Mouse (Mus musculus): ENCODE data around the gene Saal1.
"Not testable (repeated sequence)": the region's sequence is repeated elsewhere in the genome, so short reads cannot be mapped to it uniquely, and the experiment has no call there.

DNA sequence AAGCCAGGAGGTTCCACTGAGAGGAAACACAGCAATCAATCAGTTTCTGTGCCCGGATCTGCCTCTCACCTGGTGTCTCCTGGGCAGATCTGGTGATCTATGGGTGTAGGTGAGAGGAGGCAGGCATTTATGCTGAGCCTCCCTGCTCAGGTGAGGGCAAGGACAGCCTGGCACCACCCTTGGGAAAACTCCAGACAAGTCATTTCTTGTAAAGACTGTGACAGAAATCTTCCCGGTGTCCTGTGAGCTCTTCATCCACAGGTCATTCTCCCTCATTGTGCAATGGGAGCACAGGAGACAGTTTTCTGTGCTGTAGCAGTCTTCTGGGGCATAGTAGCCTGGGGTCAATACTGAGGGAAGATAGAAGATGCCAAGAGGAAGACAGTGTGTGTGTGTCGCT, 32.4 kb upstream of the Saal1 start, which contains the start of gene Saa1:
- not testable (repeated sequence) for TF ChIP-seq ZC3H11A (IDR thresholded peaks at IDR 0.05; ENCODE audit: borderline replicate concordance, low read depth, low read length); MAFK (IDR thresholded peaks at IDR 0.05; ENCODE audit: insufficient read depth, low read depth, low read length); ZNF384 (IDR thresholded peaks at IDR 0.05; ENCODE audit: low read depth, low read length)
